In genomic region chr14:20829523-20830366, GRCm38 (mm10) we compare ENCODE assay signal across 12 mouse cellular contexts. TPM values are rescaled to one million over a fixed set of nuclear protein-coding genes. Genes with fewer than 3 reads are reported as not detected.
A peak's percentile ranks its signal among the peaks of the same experiment; 100 is the strongest.
DNase-seq lines count a peak whose midpoint lies in the region; ATAC-seq and TF ChIP-seq lines count a peak whose summit lies in the region.
"Had no signal": no experiment of that assay in that cellular context is flagged by ENCODE, and none has a peak within 500 bp of the region (broad histone marks: within the 10 kb centered on the region; RNA-seq: fewer than 3 reads in every experiment).

No protein-coding gene starts in this region.

- no peak for TF ChIP-seq EP300 in stomach, postnatal 0 days (optimal IDR thresholded peaks at IDR 0.05)

- no peak for ATAC-seq in stomach, embryonic 16.5 days (ENCODE audit: insufficient read depth, low FRiP score)
- ATAC-seq in stomach, postnatal 0 days (ENCODE audit: low FRiP score, low TSS enrichment): no peak
- ATAC-seq in hematopoietic stem cell, adult 5-6 weeks (replicated peaks in 1 of 2; ENCODE audit: insufficient read depth in 1 of 2, low FRiP score in 2 of 2, low TSS enrichment in 1 of 2, low read depth in 1 of 2, poor library complexity in 2 of 2, severe bottlenecking in 2 of 2): peak; percentile 73 to 80
- no peak for ATAC-seq in forebrain, embryonic 16.5 days
- ATAC-seq: forebrain, embryonic 14.5 days; intestine, embryonic 15.5 days had no signal

- H3K9ac ChIP-seq in stomach, embryonic 16.5 days (ENCODE audit: low read length): peak overlapping the region; percentile 14; the same call in 1 of the 2 replicates
- no peak overlapping the region for H3K9ac ChIP-seq in stomach, postnatal 0 days (ENCODE audit: low read length)
- H3K9ac ChIP-seq in forebrain, embryonic 16.5 days (replicated peaks; ENCODE audit: low read depth, low read length): no peak overlapping the region
- H3K9ac ChIP-seq: heart, embryonic 12.5 days; intestine, embryonic 15.5 days had no signal

- TF ChIP-seq CTCF in stomach, postnatal 0 days (IDR thresholded peaks at IDR 0.05; ENCODE audit: low read depth): no peak
- no peak for TF ChIP-seq CTCF in small intestine, adult 2 months (IDR thresholded peaks at IDR 0.05; ENCODE audit: extremely low read depth, insufficient read length, insufficient replicate concordance, low read depth, low read length)

- H3K9me3 ChIP-seq in stomach, embryonic 16.5 days (replicated peaks; ENCODE audit: control insufficient read depth, low read length): no peaks in the 10 kb centered on the region
- H3K9me3 ChIP-seq in stomach, postnatal 0 days (ENCODE audit: control insufficient read depth, low read length): no peaks in the 10 kb centered on the region
- H3K9me3 ChIP-seq in forebrain, embryonic 16.5 days (ENCODE audit: control insufficient read depth, low read length): no peaks in the 10 kb centered on the region
- H3K9me3 ChIP-seq: heart, embryonic 12.5 days; intestine, embryonic 15.5 days had no signal

- H3K27ac ChIP-seq in stomach, embryonic 16.5 days (ENCODE audit: low read length): 0 out of 2 replicates have a peak overlapping the region, but pooled peaks have one; percentile 24
- no peak overlapping the region for H3K27ac ChIP-seq in stomach, postnatal 0 days (replicated peaks)
- peak overlapping the region; percentile 23 for H3K27ac ChIP-seq in small intestine, adult 2 months (ENCODE audit: insufficient read depth, low read depth, low read length)
- no peak overlapping the region for H3K27ac ChIP-seq in forebrain, embryonic 16.5 days (ENCODE audit: low read length)
- H3K27ac ChIP-seq: intestine, embryonic 15.5 days had no signal

- 50% methylated on average over 12 of the region's 12 CpGs for WGBS in stomach, embryonic 16.5 days
- WGBS in stomach, postnatal 0 days: 53% methylated on average over 12 of the region's 12 CpGs
- WGBS in small intestine, adult 2 months: 55% methylated on average over 12 of the region's 12 CpGs
- WGBS in forebrain, embryonic 16.5 days: 89% methylated on average over 12 of the region's 12 CpGs

- H3K4me3 ChIP-seq in stomach, embryonic 16.5 days (replicated peaks; ENCODE audit: low read length): no peak overlapping the region
- H3K4me3 ChIP-seq in stomach, postnatal 0 days (ENCODE audit: low read depth, low read length): no peak overlapping the region
- no peak overlapping the region for H3K4me3 ChIP-seq in small intestine, adult 2 months (ENCODE audit: low read depth, low read length)
- no peak overlapping the region for H3K4me3 ChIP-seq in forebrain, embryonic 16.5 days (replicated peaks; ENCODE audit: low read length)
- H3K4me3 ChIP-seq: heart, embryonic 12.5 days; intestine, embryonic 15.5 days had no signal

- no peaks in the 10 kb centered on the region for H3K4me1 ChIP-seq in stomach, embryonic 16.5 days (ENCODE audit: control insufficient read depth, insufficient read depth, low read length)
- H3K4me1 ChIP-seq in stomach, postnatal 0 days (replicated peaks; ENCODE audit: control insufficient read depth, insufficient read depth): no peaks in the 10 kb centered on the region; the same call in 1 of the 2 replicates
- H3K4me1 ChIP-seq in small intestine, adult 2 months (ENCODE audit: control insufficient read depth, insufficient read depth, insufficient read length, low read length): no peaks in the 10 kb centered on the region
- no peaks in the 10 kb centered on the region for H3K4me1 ChIP-seq in forebrain, embryonic 16.5 days (replicated peaks; ENCODE audit: control insufficient read depth, insufficient read depth, low read length)
- H3K4me1 ChIP-seq: intestine, embryonic 15.5 days had no signal

- H3K4me2 ChIP-seq in stomach, embryonic 16.5 days (ENCODE audit: low read depth, low read length): no peak overlapping the region
- no peak overlapping the region for H3K4me2 ChIP-seq in stomach, postnatal 0 days (replicated peaks; ENCODE audit: low read depth)
- H3K4me2 ChIP-seq in forebrain, embryonic 16.5 days (ENCODE audit: low read length): no peak overlapping the region
- H3K4me2 ChIP-seq: heart, embryonic 12.5 days; intestine, embryonic 15.5 days had no signal

- H3K27me3 ChIP-seq in stomach, embryonic 16.5 days (ENCODE audit: control insufficient read depth, insufficient read depth, low read length): no peaks in the 10 kb centered on the region
- no peaks in the 10 kb centered on the region for H3K27me3 ChIP-seq in stomach, postnatal 0 days (ENCODE audit: control insufficient read depth, insufficient read depth, low read length)
- no peaks in the 10 kb centered on the region for H3K27me3 ChIP-seq in small intestine, adult 2 months (ENCODE audit: control insufficient read depth, insufficient read depth, low read length)
- no peaks in the 10 kb centered on the region for H3K27me3 ChIP-seq in forebrain, embryonic 16.5 days (replicated peaks; ENCODE audit: control insufficient read depth, insufficient read depth, low read length)
- H3K27me3 ChIP-seq: heart, embryonic 12.5 days; intestine, embryonic 15.5 days had no signal

- TF ChIP-seq POLR2A in small intestine, adult 2 months (IDR thresholded peaks at IDR 0.05; ENCODE audit: low read depth, low read length): no peak

- peak; percentile 25 for DNase-seq in kidney, adult 9 months
- no peak for DNase-seq in kidney, postnatal 36 days
- DNase-seq in stomach, postnatal 0 days (ENCODE audit: low spot score): no peak
- DNase-seq in retina, postnatal 1 day: no peak
- DNase-seq: embryo, embryonic 11 days had no signal

- no peaks in the 10 kb centered on the region for H3K36me3 ChIP-seq in stomach, embryonic 16.5 days (ENCODE audit: control insufficient read depth, insufficient read depth, low read length)
- H3K36me3 ChIP-seq in stomach, postnatal 0 days (ENCODE audit: control insufficient read depth, insufficient read depth, low read length): no peaks in the 10 kb centered on the region
- H3K36me3 ChIP-seq in small intestine, adult 2 months (ENCODE audit: control insufficient read depth, insufficient read depth, low read length): no peaks in the 10 kb centered on the region
- no peaks in the 10 kb centered on the region for H3K36me3 ChIP-seq in forebrain, embryonic 16.5 days (ENCODE audit: control insufficient read depth, insufficient read depth)
- H3K36me3 ChIP-seq: heart, embryonic 12.5 days; intestine, embryonic 15.5 days had no signal

RNA-seq across cellular contexts. Expression of gene Plau, which starts 6.7 kb away (rescaled TPM):
- polyA plus RNA-seq in stomach, embryonic 16.5 days (2015; fragmentation: Nextera tagmentation; extraction: Ambion mirVana): 1.9 and 2.8 TPM in 2 replicates
- 2.1 and 3.1 TPM in 2 replicates for polyA plus RNA-seq in stomach, postnatal 0 days (2015; fragmentation: Nextera tagmentation; extraction: Ambion mirVana)
- 2.3 and 2.4 TPM in 2 replicates for total RNA-seq in hematopoietic stem cell, adult 5-6 weeks (2017)
- polyA plus RNA-seq in small intestine, adult 2 months (2012; rRNA removed): 3.1 and 3.8 TPM in 2 replicates
- 0.33 and 0.50 TPM in 2 replicates for polyA plus RNA-seq in forebrain, embryonic 16.5 days (2015; fragmentation: Nextera tagmentation; extraction: Ambion mirVana)

RNA-seq across cellular contexts. Expression of gene Camk2g, which starts 35.9 kb away (rescaled TPM):
- polyA plus RNA-seq in stomach, embryonic 16.5 days (2015; fragmentation: Nextera tagmentation; extraction: Ambion mirVana): 43.7 and 45.3 TPM in 2 replicates
- 35.0 and 38.6 TPM in 2 replicates for polyA plus RNA-seq in stomach, postnatal 0 days (2015; fragmentation: Nextera tagmentation; extraction: Ambion mirVana)
- total RNA-seq in hematopoietic stem cell, adult 5-6 weeks (2017): 99.3 and 101 TPM in 2 replicates
- 8.1 and 12.0 TPM in 2 replicates for polyA plus RNA-seq in small intestine, adult 2 months (2012; rRNA removed)
- polyA plus RNA-seq in forebrain, embryonic 16.5 days (2015; fragmentation: Nextera tagmentation; extraction: Ambion mirVana): 123 and 127 TPM in 2 replicates

Comparison
In these comparisons a context has a peak if more than half of its experiments do, and no peak if none do; other contexts are left out.
1. H3K27ac ChIP-seq: peak in stomach, embryonic 16.5 days (single experiment) and small intestine, adult 2 months (single experiment); none in stomach, postnatal 0 days (single experiment) and forebrain, embryonic 16.5 days (single experiment).
2. ATAC-seq: peak in hematopoietic stem cell, adult 5-6 weeks (2 of 2); none in stomach, embryonic 16.5 days (single experiment), stomach, postnatal 0 days (single experiment) and forebrain, embryonic 16.5 days (single experiment).